Mouse (Mus musculus): ENCODE measurements around the gene T2. TPM values are rescaled to one million over a fixed set of nuclear protein-coding genes. Genes with fewer than 3 reads are reported as not detected.
A peak's percentile ranks its signal among the peaks of the same experiment; 100 is the strongest.
"Not testable (repeated sequence)": the region's sequence is repeated elsewhere in the genome, so short reads cannot be mapped to it uniquely, and the experiment has no call there.

Gene T2
- total RNA-seq, 2 experiments from 2014 or later: 0.87 to 0.89 TPM

GRCm38 (mm10) chr17:8361281-8362103 is 5.7 kb downstream of the T2 start:
- no peak for DNase-seq (ENCODE audit: low spot score in 2 of 2)

- peak in 1 of 2 experiments; percentile 56 for DNase-seq (ENCODE audit: low spot score in 2 of 2)
These were observed 12.0 kb downstream of the T2 start for GRCm38 (mm10) chr17:8367514-8368480.

DNA sequence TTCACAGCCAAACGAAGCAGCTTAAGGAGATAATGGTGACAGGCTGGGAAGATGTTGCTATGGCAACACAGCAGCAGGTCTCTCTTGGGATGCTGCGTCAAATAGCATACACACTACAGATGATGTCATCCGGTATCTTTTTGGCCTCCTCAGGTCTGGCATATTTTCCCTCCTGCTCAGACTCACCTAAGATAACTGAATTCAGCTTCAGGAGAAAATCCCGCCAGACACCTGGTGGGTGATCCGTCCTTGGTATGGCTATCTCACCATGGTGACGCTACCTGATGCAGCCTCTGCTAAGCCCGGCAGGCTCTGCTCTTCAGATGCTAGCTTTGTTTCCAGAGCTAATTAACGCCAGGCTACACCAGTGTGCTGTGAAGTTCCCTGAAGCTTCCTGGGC is 12.8 kb downstream of the T2 start:
- peak in 1 of 2 experiments; percentile 45 for DNase-seq (ENCODE audit: low spot score in 2 of 2)

DNA sequence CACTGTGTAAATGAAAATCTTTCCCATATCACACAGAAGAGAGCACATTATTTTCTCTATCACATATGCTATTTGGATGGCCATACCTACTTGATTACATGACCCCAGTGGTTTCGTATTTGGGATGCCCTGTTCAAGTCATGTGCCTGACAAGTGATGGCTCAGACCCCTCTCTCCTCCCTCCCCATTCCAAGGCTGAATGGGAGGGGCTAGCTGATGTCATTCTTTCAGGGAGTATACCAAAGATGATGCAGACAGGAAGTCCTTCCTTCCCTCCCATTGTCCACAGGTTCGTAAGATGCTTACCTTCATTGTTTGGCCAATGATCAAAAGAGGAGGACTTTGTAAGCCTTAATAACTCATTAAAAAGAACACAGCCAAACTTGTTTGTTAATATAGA is 13.4 kb downstream of the T2 start:
- no peak for DNase-seq (ENCODE audit: low spot score in 2 of 2)

DNA sequence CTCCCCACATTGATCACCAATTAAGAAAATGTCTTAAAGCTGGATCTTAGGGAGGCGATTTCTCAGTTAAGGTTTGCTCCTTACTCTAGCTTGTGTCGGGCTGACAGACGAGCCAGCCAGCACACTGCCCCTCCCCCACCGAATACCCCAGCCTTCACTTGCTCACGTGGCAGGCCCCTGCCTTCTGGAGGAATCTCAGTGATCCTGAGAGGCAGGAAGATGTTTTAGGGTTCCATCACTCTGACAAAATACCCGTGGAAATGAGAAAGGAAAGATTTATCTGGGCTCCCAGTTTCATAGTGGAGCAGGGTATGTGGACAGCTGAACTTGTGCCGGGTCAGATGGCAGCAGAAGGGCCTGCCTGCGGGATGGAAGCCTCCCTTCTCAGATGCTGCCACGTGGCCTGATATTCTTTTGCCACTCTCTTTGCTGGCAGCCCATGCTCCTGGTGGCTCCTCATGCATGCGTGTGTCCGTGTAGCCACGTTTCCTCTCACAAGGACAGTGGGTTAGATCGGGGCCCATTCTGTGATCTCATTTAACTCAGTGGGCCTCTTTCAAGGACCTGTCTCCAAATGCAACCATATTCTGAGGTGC is 14.9 kb downstream of the T2 start:
- no peak for DNase-seq (ENCODE audit: low spot score in 2 of 2)

GRCm38 (mm10) chr17:8371834-8372233 is 16.0 kb downstream of the T2 start:
- DNase-seq (ENCODE audit: low spot score in 2 of 2): peak; percentile 76 to 83

DNA sequence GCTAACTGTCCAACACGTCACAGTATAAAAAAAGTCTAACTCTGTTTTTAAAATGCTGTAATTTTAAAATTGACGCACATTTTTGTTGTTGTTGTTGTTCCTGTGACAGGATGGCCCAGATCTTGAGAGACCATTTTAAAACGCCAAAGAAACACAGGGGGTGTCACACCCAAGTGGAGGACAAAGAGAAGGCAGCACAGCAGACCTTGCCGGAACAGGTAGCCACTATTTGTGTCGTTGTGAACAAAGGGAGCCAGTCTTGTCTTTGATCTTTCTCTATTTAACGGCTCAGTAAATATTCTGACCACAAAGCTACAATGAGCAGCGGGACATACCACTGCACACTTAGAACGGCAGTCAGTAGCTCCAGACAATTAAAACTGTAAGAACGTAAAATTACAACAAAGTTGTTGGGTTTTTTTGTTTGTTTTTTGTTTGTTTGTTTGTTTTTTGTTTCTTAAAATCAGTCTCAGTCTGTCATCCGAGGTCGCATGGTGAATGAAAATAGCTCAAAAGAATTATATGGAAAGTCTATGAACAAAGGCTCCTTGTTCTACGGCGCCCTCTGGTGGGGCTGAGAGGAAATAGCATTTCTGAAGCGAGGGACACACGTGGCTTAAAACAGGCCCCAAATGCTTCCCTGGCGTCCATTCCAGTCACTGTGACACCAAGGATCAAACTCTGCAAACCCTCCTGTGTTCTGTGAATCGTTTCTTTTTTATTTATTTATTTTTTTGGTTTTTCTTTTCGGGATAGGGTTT is 16.7 kb downstream of the T2 start:
- DNase-seq (ENCODE audit: low spot score in 2 of 2): peak; percentile 88 to 90

- no peak for DNase-seq (ENCODE audit: low spot score in 2 of 2)
These were observed 21.5 kb downstream of the T2 start for GRCm38 (mm10) chr17:8377298-8377697.

DNA sequence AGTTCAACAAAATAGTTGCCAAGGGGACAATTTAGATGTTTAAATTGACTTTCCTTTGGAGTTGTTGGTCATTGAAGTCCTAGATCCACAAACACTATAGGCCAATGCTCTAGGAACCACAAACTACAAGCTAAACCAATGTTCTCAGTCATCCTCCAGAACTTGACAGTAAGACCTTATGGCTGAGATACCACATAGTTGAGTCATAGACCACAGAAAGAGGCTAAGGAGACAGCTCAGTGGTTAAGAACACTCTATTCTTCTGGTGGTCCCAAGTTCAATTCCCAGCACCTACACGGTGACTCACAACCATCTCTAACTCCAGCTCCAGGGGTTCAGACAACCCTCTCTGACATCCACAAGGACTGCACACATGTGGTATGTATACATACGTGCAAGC is 29.6 kb downstream of the T2 start:
- no peak for DNase-seq (ENCODE audit: low spot score in 2 of 2)

GRCm38 (mm10) chr17:8388463-8388862 is 32.7 kb downstream of the T2 start:
- peak; percentile 55 to 66 for DNase-seq (ENCODE audit: low spot score in 2 of 2)

- DNase-seq (ENCODE audit: low spot score in 2 of 2): peak in 1 of 2 experiments; percentile 37
These were observed 33.4 kb downstream of the T2 start for GRCm38 (mm10) chr17:8388990-8389789.

GRCm38 (mm10) chr17:8389790-8390095 is 34.0 kb downstream of the T2 start:
- no peak for DNase-seq (ENCODE audit: low spot score in 2 of 2)

DNA sequence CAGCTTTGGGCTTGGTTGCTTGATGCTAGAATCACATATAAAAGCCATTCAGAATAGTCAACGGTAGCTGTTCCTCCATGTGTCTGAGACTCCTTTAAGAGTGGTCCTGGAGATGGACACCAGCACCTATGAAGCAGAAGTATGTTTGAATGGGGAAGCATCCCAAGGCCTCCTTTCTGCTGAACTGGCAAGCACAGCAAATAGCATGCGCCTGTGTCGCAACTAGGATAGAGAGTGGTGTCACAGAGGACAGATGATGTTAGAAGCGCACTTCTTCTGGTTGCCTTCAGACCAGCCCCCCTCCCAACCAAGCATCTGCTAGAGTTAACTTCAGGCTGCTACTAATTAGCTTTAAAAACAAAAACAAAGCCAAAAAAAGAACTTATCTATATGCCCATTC is 34.7 kb downstream of the T2 start:
- DNase-seq (ENCODE audit: low spot score in 2 of 2): no peak

GRCm38 (mm10) chr17:8396371-8396770 is 40.6 kb downstream of the T2 start:
- DNase-seq (ENCODE audit: low spot score in 2 of 2): no peak

GRCm38 (mm10) chr17:8397946-8398345 is 42.2 kb downstream of the T2 start:
- no peak for DNase-seq (ENCODE audit: low spot score in 2 of 2)

- not testable (repeated sequence) for DNase-seq (ENCODE audit: low spot score in 2 of 2)
These were observed 48.1 kb downstream of the T2 start for GRCm38 (mm10) chr17:8403932-8404331.

DNA sequence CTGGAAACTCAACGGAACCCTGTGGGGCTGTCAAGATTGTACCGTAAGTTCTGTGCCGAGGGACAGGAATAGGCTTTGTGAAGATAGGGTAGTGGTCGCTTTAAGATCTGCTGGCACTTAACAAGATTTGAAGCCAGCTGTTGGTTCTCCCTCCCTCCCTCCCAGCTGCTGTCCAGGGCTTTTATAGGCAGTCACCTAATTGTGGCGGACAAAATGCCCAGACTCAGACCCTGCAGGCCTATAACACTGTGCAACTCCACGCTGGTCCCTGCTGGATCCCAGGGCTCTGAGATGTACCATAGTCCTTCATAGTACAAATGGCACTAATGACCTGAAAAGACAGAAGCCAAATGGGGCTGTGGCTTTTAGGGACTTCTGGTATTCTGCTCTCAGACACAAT is 50.5 kb downstream of the T2 start:
- no peak for DNase-seq (ENCODE audit: low spot score in 2 of 2)

DNA sequence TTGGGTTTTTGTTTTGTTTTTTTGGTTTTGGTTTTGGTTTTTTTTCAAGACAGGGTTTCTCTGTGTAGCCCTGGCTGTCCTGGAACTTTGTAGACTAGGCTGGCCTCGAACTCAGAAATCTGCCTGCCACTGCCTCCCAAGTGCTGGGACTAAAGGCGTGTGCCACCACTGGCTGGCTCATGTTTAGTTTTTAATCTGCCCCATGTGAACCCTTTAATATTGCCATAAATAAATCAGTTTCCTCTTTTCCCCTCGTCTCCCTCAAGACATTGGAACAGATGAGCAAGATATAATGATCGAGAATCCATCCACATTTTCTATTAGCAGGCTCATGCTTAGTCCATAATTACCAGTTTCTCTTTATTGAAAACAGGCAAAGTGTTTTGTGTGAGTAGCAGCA is 52.2 kb downstream of the T2 start:
- DNase-seq (ENCODE audit: low spot score in 2 of 2): not testable (repeated sequence)

DNA sequence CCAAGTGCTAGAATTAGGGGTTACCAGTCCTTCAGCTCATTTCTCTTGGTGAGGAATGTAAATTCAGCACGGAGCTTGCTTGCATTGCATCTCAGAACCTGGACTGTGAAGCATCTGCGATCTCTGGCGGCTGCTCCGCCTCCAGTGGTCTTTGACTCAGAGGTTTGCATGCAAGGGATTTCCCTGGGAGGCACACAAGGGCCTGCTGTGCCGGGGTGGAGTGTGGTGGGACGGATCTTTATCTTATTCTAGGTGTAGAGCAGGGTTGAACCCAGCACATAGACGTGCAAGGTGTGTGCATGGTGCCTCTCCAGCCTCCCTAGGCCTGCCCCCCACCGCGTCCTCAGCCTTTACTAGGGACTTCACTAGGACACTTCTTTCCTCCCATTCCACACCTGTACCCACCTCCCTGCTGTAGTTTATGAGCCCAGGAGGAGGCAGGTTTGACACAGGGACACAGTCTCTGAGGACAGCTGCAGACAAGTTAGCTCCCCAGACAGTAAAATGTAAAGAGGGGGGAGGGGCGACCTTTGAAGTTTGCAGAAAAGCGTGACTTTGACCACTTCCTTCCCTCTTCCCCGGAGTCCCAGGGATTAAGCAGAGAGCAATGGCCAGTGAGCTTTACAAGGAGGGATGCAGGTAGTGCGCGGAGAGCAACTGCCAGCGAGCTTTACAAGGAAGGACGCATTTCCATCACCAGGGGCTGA is 53.0 kb downstream of the T2 start:
- DNase-seq (ENCODE audit: low spot score in 2 of 2): no peak

DNA sequence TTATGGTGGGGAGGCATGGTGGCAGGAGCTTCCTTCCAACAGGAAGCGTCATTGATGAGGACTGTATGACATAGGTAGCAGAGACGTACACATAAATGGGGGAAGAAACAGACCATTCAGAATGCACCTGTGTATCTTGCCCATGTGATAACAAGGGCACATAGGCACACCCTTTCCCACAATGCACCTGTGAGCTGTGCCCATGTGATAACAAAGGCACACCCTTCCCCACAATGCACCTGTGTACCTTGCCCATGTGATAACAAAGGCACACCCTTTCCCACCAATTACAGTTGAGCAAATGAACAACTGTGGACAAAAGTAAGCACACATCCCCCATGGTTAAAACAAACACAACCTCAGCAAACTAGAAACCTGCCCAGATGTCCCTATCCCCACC is 54.5 kb downstream of the T2 start:
- no peak for DNase-seq (ENCODE audit: low spot score in 2 of 2)

Measured in layer of hippocampus, postnatal 10 days (tissue).